Mouse (Mus musculus) intestine, embryonic 15.5 days (tissue): ENCODE data around the gene Vmn1r157. TPM values are rescaled to one million over a fixed set of nuclear protein-coding genes. Genes with fewer than 3 reads are reported as not detected.
"Not testable (repeated sequence)": the region's sequence is repeated elsewhere in the genome, so short reads cannot be mapped to it uniquely, and the experiment has no call there.

Experiments used
- ATAC-seq: fragments of 200-750 bp; cut with Nextera tagmentation; 2 replicates; pipeline ENCODE4 v1.8.0; 2017; ENCODE audit warnings: moderate TSS enrichment, moderate library complexity
- H3K27ac ChIP-seq: fragments of 300-500 bp; sonication (generic); 2 replicates; pipeline ENCODE4 v1.5.1; 2015; ENCODE audit warnings: mild to moderate bottlenecking, inconsistent platforms
- H3K27me3 ChIP-seq: fragments of 300-500 bp; sonication (generic); replicated peaks from 2 replicates; pipeline ENCODE4 v1.6.1; 2015; ENCODE audit warnings: inconsistent platforms
- H3K36me3 ChIP-seq: fragments of 300-500 bp; sonication (generic); 2 replicates; pipeline ENCODE4 v1.6.1; 2015; ENCODE audit warnings: inconsistent platforms
- H3K4me1 ChIP-seq: fragments of 300-500 bp; sonication (generic); replicated peaks from 2 replicates; pipeline ENCODE4 v1.6.1; 2015; ENCODE audit warnings: inconsistent platforms
- H3K4me2 ChIP-seq: fragments of 300-500 bp; sonication (generic); replicated peaks from 2 replicates; pipeline ENCODE4 v1.6.1; 2015; ENCODE audit warnings: mild to moderate bottlenecking, inconsistent platforms
- H3K4me3 ChIP-seq: fragments of 300-500 bp; sonication (generic); replicated peaks from 2 replicates; pipeline ENCODE4 v1.5.1; 2015; ENCODE audit warnings: inconsistent platforms
- H3K9ac ChIP-seq: fragments of 300-500 bp; sonication (generic); 2 replicates; pipeline ENCODE4 v1.6.1; 2015; ENCODE audit warnings: inconsistent platforms
- H3K9me3 ChIP-seq: fragments of 300-500 bp; sonication (generic); 2 replicates; pipeline ENCODE4 v1.6.1; 2016; ENCODE audit warnings: inconsistent platforms
- WGBS: fragments of 180-500 bp; shearing (Covaris S2); methylation state at CpG from one replicate; pipeline ENCODE4 v1.1.7; 2015; 5-methylcytosine and 5-hydroxymethylcytosine counted together
- polyA plus RNA-seq: library from polyadenylated mRNA; unstranded; fragments of >200 nt; fragmentation: Nextera tagmentation; extraction: Ambion mirVana; gene quantifications from 2 replicates; pipeline ENCODE4 v1.2.1, GENCODE M21; 2015

Vmn1r157 gene
- not detected in 2 replicates for polyA plus RNA-seq

DNA sequence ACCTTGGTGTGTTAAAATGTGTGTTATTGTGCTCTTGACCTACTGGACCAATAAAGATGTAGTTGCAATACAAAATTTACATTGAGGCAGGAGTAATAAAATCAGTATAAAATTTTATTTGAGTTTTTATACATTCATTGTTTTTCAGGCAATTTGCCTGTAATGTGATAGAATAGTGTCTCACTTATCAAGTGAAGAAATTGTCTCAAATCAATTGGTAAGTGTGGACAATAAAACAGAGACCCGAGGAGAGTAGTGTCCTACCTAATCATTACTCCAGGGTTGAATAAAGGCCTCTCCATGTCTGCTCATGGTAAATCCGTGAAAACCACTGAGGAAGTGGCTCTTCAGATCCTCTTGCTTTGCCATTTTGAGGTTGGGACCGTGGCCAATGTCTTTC is at the start of gene Vmn1r157:
Gene Vmn1r157, plus strand, starts transcription at position 301 of the 400 bp plus-strand sequence.
- WGBS: 28% methylated on average over 2 of the region's 3 CpGs

DNA sequence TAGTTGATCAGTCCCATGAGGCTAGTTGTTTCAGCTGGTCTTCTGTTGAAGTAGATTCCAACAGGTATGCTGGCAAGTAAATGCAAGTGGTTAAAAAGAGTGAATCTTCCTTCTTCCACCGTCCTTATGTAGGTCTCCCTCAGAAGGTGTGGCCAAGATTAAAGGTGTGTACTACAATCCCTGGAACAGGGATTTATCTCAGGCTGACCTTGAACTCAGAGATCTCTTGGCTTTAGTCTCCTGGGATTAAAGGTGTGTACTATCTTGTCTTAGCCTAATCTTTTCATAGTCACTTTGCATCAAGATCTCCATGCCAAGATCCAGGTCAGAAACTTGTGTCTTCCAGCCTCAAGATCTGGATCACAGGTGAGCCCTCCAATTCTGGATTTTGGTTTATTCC is 41.9 kb upstream of the Vmn1r157 start, which contains the start of gene Gm4567:
Gene Gm4567, minus strand, starts transcription at position 101 of the 400 bp plus-strand sequence.
- ATAC-seq, H3K4me2 ChIP-seq, H3K9ac ChIP-seq, H3K27ac ChIP-seq, H3K4me3 ChIP-seq, H3K27me3 ChIP-seq, H3K9me3 ChIP-seq, H3K4me1 ChIP-seq, H3K36me3 ChIP-seq: not testable (repeated sequence)
- no CpG with 5 or more reads among the region's 1 CpGs for WGBS

More for the DNA sequence above, at the start of gene Vmn1r157:
- H3K27ac ChIP-seq, ATAC-seq, H3K27me3 ChIP-seq, H3K36me3 ChIP-seq, H3K4me3 ChIP-seq, H3K9me3 ChIP-seq, H3K4me1 ChIP-seq, H3K9ac ChIP-seq, H3K4me2 ChIP-seq: not testable (repeated sequence)

DNA sequence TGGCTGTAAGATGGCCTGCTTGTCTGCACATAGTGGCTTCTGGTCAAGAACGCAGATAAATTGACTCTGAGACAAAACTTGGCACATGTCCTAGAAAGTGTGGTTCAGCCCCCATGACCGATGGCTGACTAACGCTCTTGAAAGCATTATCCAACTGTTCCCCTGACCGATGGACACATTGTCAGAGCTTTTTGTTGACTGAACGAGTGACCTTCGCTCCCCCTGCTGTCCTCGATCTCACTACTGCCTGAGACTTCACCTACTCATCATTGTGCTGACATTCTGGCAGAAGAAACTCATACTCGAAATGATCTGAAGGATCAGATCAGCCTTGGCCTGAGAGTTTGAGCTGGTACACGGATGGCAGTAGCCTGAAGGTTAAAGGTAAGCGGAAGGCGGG is 14.5 kb downstream of the Vmn1r157 start:
- 81% methylated on average over 7 of the region's 11 CpGs for WGBS
- H3K9ac ChIP-seq, H3K4me1 ChIP-seq, H3K4me3 ChIP-seq, H3K4me2 ChIP-seq, ATAC-seq, H3K27ac ChIP-seq, H3K9me3 ChIP-seq, H3K36me3 ChIP-seq, H3K27me3 ChIP-seq: not testable (repeated sequence)

DNA sequence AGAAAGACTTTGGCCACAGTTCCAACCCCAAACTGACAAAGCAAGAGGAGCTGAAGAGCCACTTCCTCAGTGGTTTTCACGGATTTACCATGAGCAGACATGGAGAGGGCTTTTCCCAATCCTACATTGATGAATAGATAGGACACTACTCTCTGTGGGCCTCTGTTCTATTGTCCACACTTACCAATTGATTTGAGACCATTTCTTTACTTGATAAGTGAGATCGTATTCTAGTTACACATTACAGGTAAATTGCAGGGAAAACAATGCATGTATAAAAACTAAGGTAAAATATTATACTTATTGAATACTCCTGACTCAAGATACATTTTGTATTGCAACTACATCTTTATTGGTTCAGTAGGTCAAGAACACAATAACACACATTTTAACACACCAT is 29.2 kb downstream of the Vmn1r157 start, which contains the start of gene Vmn1r158:
Gene Vmn1r158, minus strand, starts transcription at position 101 of the 400 bp plus-strand sequence.
- H3K4me3 ChIP-seq, ATAC-seq, H3K9ac ChIP-seq, H3K27me3 ChIP-seq, H3K36me3 ChIP-seq, H3K9me3 ChIP-seq, H3K4me1 ChIP-seq, H3K4me2 ChIP-seq, H3K27ac ChIP-seq: not testable (repeated sequence)
- 53% methylated on average over 2 of the region's 2 CpGs for WGBS

Other genes starting within 250 kb of the Vmn1r157 start
- not detected in 2 replicates for gene Vmn1r152, start 238.7 kb upstream of the Vmn1r157 start, polyA plus RNA-seq
- gene Gm8677, start 226.8 kb upstream of the Vmn1r157 start, polyA plus RNA-seq: not detected in 2 replicates
- gene Gm4201, start 196.4 kb upstream of the Vmn1r157 start, polyA plus RNA-seq: not detected in 2 replicates
- not detected in 2 replicates for gene Gm4565, start 173.6 kb upstream of the Vmn1r157 start, polyA plus RNA-seq
- not detected in 2 replicates for gene Vmn1r155, start 103.7 kb upstream of the Vmn1r157 start, polyA plus RNA-seq
- not detected in 2 replicates for gene Gm8693, start 69.4 kb upstream of the Vmn1r157 start, polyA plus RNA-seq
- gene Gm4567, start 42.0 kb upstream of the Vmn1r157 start, polyA plus RNA-seq: not detected in 2 replicates
- not detected in 2 replicates for gene Vmn1r158, start 29.1 kb downstream of the Vmn1r157 start, polyA plus RNA-seq
- gene Vmn1r159, start 81.9 kb downstream of the Vmn1r157 start, polyA plus RNA-seq: not detected in 2 replicates
- not detected in 2 replicates for gene Vmn1r160, start 109.5 kb downstream of the Vmn1r157 start, polyA plus RNA-seq
- not detected in 2 replicates for gene Gm4214, start 223.0 kb downstream of the Vmn1r157 start, polyA plus RNA-seq